Mouse (Mus musculus): ENCODE measurements around the gene Aftph. TPM values are rescaled to one million over a fixed set of nuclear protein-coding genes. Genes with fewer than 3 reads are reported as not detected.

Gene Aftph
- polyA plus RNA-seq (2017; shearing (Covaris generic)), result 10 to 100 TPM; 48.3 to 59.6 TPM

DNA sequence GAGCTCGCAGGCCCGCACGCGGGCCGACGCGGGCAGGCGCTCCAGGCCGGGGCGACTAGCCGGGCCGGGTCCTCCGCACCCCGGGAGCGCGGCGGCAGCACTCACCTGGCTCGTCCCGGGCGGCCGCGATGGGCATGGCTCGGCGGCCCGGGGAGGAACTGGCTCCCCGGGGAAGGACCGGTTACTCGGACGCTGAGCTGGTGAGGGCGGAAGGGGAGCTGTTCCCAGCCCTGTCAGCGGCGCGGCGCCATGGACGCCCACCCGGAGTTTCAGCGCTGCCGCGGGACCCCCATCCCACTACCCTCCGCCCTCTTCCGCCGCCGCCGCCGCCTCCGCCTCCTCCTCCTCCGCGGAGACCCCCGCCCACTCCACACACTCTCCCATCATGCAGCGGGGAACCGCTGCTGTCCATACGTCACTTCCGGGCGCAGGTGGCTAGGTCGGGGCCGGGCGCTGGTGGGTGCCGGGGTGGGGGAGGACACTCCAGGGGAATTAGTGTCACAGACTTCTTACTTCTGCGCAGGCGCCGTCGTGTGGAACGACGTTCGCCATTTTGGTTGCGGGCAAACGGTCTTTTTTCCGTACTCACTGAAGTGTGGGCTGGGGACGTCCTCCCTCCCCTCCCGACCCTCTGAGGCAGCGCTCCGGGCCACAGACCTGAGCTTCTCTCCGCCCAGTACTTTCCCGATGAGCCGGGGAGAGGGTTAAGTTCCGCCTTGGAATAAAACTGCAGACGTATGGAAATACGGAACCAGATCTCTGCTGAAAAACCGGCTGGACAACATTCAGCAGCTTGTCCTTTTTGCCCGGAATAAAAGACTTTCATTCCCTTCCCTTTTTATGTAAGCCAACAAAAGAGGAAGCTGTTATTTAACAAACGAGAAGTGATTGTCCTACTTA lies at the start of gene Aftph:
Gene Aftph, minus strand, starts transcription at position 389 of the 900 bp plus-strand sequence.

Other genes with a start within 250 kb of the Aftph start
- 10 to 100 TPM; 24.2 to 26.8 TPM for gene Sertad2, start 198.3 kb downstream of the Aftph start, polyA plus RNA-seq (2017; shearing (Covaris generic))
- 1 to 10 TPM; 5.1 to 9.4 TPM for gene Lgalsl, start 89.5 kb upstream of the Aftph start, polyA plus RNA-seq (2017; shearing (Covaris generic))

Measured in activated CD4-positive, CD25-positive, alpha-beta regulatory T cell (primary cell).